Mouse (Mus musculus): ENCODE measurements around the gene B3gnt2.

The B3gnt2 gene

GRCm38 (mm10) chr11:22847732-22848648 lies 12.8 kb downstream of the B3gnt2 start:
- DNase-seq (ENCODE audit: low spot score in 2 of 2) = no peak

- DNase-seq (ENCODE audit: low spot score in 2 of 2) = no peak
Observed at GRCm38 (mm10) chr11:22846960-22847731, 13.6 kb downstream of the B3gnt2 start.

- no peak for DNase-seq (ENCODE audit: low spot score in 2 of 2)
Observed at GRCm38 (mm10) chr11:22846093-22846835, 14.5 kb downstream of the B3gnt2 start.

GRCm38 (mm10) chr11:22844754-22845718 lies 15.7 kb downstream of the B3gnt2 start:
- DNase-seq (ENCODE audit: low spot score in 2 of 2) = peak in 1 of 2 experiments; percentile 53

GRCm38 (mm10) chr11:22839456-22839855 lies 21.3 kb downstream of the B3gnt2 start:
- DNase-seq (ENCODE audit: low spot score in 2 of 2) = no peak

GRCm38 (mm10) chr11:22838361-22838760 lies 22.4 kb downstream of the B3gnt2 start:
- no peak for DNase-seq (ENCODE audit: low spot score in 2 of 2)

GRCm38 (mm10) chr11:22836269-22836668 lies 24.5 kb downstream of the B3gnt2 start:
- no peak for DNase-seq (ENCODE audit: low spot score in 2 of 2)

GRCm38 (mm10) chr11:22832600-22832999 lies 28.2 kb downstream of the B3gnt2 start:
- no peak for DNase-seq (ENCODE audit: low spot score in 2 of 2)

- no peak for DNase-seq (ENCODE audit: low spot score in 2 of 2)
Observed at GRCm38 (mm10) chr11:22831916-22832315, 28.8 kb downstream of the B3gnt2 start.

- DNase-seq (ENCODE audit: low spot score in 2 of 2) = no peak
Observed at GRCm38 (mm10) chr11:22830684-22831083, 30.1 kb downstream of the B3gnt2 start.

GRCm38 (mm10) chr11:22830179-22830611 lies 30.6 kb downstream of the B3gnt2 start:
- DNase-seq (ENCODE audit: low spot score in 2 of 2) = no peak

GRCm38 (mm10) chr11:22828988-22829632 lies 31.7 kb downstream of the B3gnt2 start:
- DNase-seq (ENCODE audit: low spot score in 2 of 2) = peak in 1 of 2 experiments; percentile 39

- peak in 1 of 2 experiments; percentile 36 for DNase-seq (ENCODE audit: low spot score in 2 of 2)
Observed at GRCm38 (mm10) chr11:22827514-22828080, 33.2 kb downstream of the B3gnt2 start.

GRCm38 (mm10) chr11:22826665-22827064 lies 34.1 kb downstream of the B3gnt2 start:
- DNase-seq (ENCODE audit: low spot score in 2 of 2) = no peak

- no peak for DNase-seq (ENCODE audit: low spot score in 2 of 2)
Observed at GRCm38 (mm10) chr11:22826051-22826450, 34.7 kb downstream of the B3gnt2 start.

- DNase-seq (ENCODE audit: low spot score in 2 of 2) = no peak
Observed at GRCm38 (mm10) chr11:22825548-22825947, 35.2 kb downstream of the B3gnt2 start.

- no peak for DNase-seq (ENCODE audit: low spot score in 2 of 2)
Observed at GRCm38 (mm10) chr11:22824049-22824705, 36.6 kb downstream of the B3gnt2 start.

GRCm38 (mm10) chr11:22821243-22821642 lies 39.5 kb downstream of the B3gnt2 start:
- no peak for DNase-seq (ENCODE audit: low spot score in 2 of 2)

GRCm38 (mm10) chr11:22818371-22818770 lies 42.4 kb downstream of the B3gnt2 start:
- no peak for DNase-seq (ENCODE audit: low spot score in 2 of 2)

Data from frontal cortex, postnatal 36 days (tissue).